Mouse (Mus musculus) lung, adult 2 months (tissue): ENCODE measurements around the gene Trpm4.

Experiments
- CTCF ChIP-seq: fragments of 200-500 bp; IDR thresholded peaks from 2 replicates; pipeline ENCODE4 v1.5.1; 2011; ENCODE audit warnings: mild to moderate bottlenecking, low read length, control low read depth; ENCODE audit not compliant: insufficient read depth
- POLR2A ChIP-seq: fragments of 200-500 bp; IDR thresholded peaks from 2 replicates; pipeline ENCODE4 v1.6.1; 2011; ENCODE audit warnings: low read depth, mild to moderate bottlenecking, control low read depth, low read length, borderline replicate concordance; ENCODE audit errors: extremely low read depth

GRCm38 (mm10) chr7:45273672-45274071 lies 59.9 kb downstream of the Trpm4 start:
- TF ChIP-seq CTCF (no peak), POLR2A (no peak)
